Mouse (Mus musculus) olfactory bulb, adult 2 months (tissue): Measurements from ENCODE around the gene Proz. TPM values are rescaled to one million over a fixed set of nuclear protein-coding genes. Genes with fewer than 3 reads are reported as not detected.

Source experiments
- H3K27ac ChIP-seq: fragments of 200-500 bp; 2 replicates; pipeline ENCODE4 v1.5.1; 2012; ENCODE audit warnings: low read depth, low read length; ENCODE audit not compliant: insufficient read depth
- H3K4me1 ChIP-seq: fragments of 200-500 bp; 2 replicates; pipeline ENCODE4 v1.6.1; 2012; ENCODE audit warnings: low read length; ENCODE audit not compliant: control insufficient read depth, insufficient read depth
- H3K4me3 ChIP-seq: fragments of 200-500 bp; 2 replicates; pipeline ENCODE4 v1.5.1; 2012; ENCODE audit warnings: mild to moderate bottlenecking, low read depth, low read length, moderate library complexity; ENCODE audit not compliant: insufficient read depth
- CTCF ChIP-seq: fragments of 200-500 bp; IDR thresholded peaks from 2 replicates; pipeline ENCODE4 v1.5.1; 2012; ENCODE audit warnings: low read depth, mild to moderate bottlenecking, low read length, moderate library complexity; ENCODE audit not compliant: insufficient read depth
- POLR2A ChIP-seq: fragments of 200-500 bp; IDR thresholded peaks from 2 replicates; pipeline ENCODE4 v1.6.1; 2012; ENCODE audit warnings: mild to moderate bottlenecking, low read depth, low read length, moderate library complexity; ENCODE audit not compliant: insufficient read depth
- WGBS: fragments of 180-500 bp; shearing (Covaris S2); methylation state at CpG from one replicate; pipeline ENCODE4 v1.1.7; 2018; 5-methylcytosine and 5-hydroxymethylcytosine counted together
- polyA plus RNA-seq: library from polyadenylated mRNA; stranded (reverse); fragments of >200 nt; gene quantifications from 2 replicates; pipeline ENCODE4 v1.2.4, GENCODE M21; 2012; ENCODE audit warnings: low replicate concordance; ENCODE audit not compliant: missing spikeins, insufficient read depth, insufficient read length

The Proz gene
- polyA plus RNA-seq, 1 experiment: not detected

DNA sequence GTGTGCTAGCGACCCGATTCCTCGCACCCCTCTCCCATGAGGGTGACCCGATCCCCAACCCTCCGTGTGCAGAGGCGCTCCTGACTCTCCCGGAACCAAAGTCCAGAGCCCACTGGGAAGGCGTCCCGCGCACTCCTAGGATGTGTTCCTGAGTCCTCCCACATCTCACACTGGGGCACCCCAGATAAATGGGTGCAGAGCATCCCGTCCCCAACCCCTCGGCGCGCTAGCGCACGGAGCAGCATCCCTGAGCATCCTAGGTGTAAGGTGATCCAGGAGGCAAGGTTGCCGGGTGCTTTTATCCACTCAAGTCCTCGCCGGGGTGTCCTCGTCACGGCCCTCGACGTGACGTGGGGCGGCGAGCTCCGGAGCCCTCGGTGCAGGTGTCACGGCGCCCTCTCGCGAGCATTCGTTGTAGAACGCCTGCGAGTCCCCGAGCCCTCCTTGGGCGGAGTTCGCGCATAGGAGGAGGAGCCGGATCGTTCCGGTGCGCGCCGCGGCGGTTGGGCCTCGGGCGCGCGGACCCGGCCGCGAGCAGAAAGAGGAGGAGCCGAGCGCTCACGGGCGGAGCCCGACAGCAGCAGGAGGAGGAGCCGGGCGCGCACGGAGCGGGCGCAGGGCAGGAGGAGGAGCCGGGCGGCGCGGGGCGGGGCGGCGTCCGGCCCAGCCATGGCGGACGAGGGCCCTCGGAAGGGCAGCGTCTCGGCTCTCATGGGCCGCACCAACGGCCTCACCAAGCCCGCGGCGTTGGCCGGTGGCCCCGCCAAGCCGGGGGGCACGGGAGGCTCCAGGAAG is 44.6 kb downstream of the Proz start, which contains the start of the genes Pcid2 and Cul4a:
TSS of gene Pcid2 (minus strand) at position 373 of the 795 bp plus-strand sequence.
TSS of gene Cul4a (plus strand) at position 535 of the 795 bp plus-strand sequence.
- WGBS: under 1% methylated on average over 87 of the region's 87 CpGs
- TF ChIP-seq POLR2A: peak; percentile 50; the same call in 1 of the 2 replicates
- peak; percentile 49; the same call in 1 of the 2 replicates for TF ChIP-seq CTCF
- H3K4me1 ChIP-seq: peaks cover 2% of the 10 kb centered on the region; the same call in 1 of the 2 replicates
- peak within 1 kb of the TSS; percentile 95 for H3K27ac ChIP-seq
- peak within 1 kb of the TSS; percentile 78 for H3K4me3 ChIP-seq

DNA sequence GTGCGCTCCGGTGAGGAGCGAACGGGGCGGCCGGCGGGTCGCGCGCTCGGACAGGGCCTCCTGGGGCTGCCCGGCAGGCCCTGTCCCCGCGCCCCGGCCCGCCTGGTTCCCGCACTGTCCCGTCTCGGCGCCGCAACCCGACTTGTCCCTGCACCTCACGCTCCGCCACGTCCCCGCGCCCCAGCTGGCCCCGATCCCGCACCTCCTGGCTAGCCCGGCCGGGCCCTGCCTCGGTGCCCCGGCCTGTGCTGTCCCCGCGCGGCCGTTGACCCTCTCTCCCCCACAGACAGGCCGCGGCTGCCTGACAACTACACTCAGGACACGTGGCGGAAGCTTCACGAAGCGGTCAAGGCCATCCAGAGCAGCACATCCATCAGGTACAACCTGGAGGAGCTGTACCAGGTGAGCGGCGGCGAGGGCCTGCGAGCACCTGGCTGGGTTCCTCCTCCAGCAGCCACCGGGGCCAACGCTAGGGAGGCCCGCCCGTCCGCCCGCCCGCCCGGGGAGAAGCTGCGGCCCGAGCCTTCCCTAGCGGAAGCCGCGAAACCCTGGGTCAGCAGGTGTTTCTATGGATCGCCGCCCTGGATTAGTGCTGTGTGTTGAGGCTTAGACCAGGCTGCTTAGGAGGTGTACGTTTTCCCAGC is 45.3 kb downstream of the Proz start:
- peaks cover 2% of the 10 kb centered on the region; the same call in 1 of the 2 replicates for H3K4me1 ChIP-seq
- TF ChIP-seq CTCF (no peak), POLR2A (no peak; the same call in 1 of the 2 replicates)
- 1% methylated on average over 63 of the region's 63 CpGs for WGBS
- H3K27ac ChIP-seq: no peak overlapping the region; the same call in 1 of the 2 replicates
- H3K4me3 ChIP-seq: peak overlapping the region; percentile 78

DNA sequence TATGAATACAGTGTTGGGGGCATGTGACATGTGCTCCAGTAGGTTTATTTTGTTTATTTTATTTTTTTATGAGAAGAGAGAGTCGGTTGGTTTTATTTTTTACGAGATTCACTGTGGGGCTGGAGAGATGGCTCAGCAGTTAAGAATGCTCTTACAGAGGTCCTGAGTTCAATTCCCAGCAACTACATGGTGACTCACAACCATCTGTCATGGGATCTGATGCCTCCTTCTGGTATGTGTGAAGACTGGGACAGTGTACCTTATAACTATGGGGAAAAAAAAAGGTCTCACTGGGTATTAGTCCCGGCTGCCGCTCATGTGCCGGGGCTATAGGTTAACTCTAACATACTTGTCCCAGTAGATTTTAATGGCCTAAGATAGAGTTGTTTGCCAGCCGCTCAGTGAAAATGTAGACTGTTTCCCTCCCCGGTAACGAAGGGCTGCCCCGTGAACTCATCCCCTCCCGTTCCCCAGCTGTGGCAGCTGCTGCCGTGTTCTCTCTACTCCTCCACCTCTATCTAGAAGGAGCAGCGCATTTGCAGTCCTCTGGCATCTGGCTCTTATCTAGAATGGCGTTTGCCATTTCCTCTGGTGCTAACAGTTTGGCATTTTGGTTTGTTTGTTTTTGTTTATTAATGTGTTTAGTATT is 47.4 kb downstream of the Proz start:
- TF ChIP-seq CTCF: no peak
- TF ChIP-seq POLR2A: no peak
- Histone ChIP-seq H3K27ac (no peak overlapping the region), H3K4me1 (peaks cover 5% of the 10 kb centered on the region; the same call in 1 of the 2 replicates), H3K4me3 (no peak overlapping the region)
- 81% methylated on average over 13 of the region's 13 CpGs for WGBS

DNA sequence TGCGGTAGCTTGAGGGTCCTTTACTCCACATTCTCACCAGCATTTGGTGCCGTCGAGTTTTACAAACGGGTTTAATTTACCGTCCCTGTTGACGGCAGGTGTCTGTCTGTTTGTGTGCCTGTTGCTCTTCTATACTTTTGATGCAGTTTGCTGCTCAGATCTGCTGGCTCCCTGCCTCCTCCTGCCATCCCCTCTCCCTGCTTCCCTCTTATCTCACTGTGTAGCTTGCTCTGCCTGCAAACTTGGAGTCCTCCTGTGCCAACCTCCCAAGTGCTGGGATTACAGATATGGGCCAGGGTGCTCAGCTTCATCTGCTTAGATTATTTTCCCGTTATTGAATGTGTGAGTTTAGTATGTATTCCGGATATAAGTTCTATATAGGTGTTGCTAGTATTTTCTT is 48.3 kb downstream of the Proz start:
- Histone ChIP-seq H3K27ac (no peak overlapping the region), H3K4me3 (no peak overlapping the region), H3K4me1 (peaks cover 5% of the 10 kb centered on the region; the same call in 1 of the 2 replicates)
- WGBS: 88% methylated on average over 8 of the region's 8 CpGs
- TF ChIP-seq POLR2A (no peak), CTCF (no peak)

DNA sequence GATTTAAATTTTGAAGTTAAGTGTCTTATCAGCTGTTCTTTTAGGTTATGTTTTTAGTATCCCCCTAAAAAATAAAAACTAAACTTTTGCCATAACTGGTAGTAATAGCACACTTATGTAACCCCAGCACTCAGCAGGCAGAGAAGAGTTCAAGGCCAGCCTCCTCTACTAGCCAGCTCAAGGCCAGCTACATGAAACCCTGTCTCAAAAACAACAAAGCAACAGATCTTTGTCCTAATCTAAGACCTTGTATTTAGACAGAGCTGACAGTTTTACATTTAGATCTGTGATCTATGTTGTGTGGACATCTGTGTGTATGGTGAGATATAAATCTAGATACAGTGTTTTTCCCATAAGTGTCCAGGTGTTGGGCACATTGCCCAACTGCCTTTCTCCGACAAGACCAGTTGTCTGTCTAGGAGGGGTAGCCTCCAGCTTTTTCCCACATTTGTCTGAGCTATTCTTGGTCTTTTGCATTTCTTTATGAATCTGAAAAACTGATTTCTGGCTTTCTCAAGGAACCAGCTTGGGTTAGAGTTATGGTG is 48.8 kb downstream of the Proz start:
- Histone ChIP-seq H3K27ac (no peak overlapping the region), H3K4me3 (no peak overlapping the region), H3K4me1 (peaks cover 5% of the 10 kb centered on the region; the same call in 1 of the 2 replicates)
- 86% methylated on average over 1 of the region's 1 CpGs for WGBS
- TF ChIP-seq POLR2A (no peak), CTCF (no peak)

DNA sequence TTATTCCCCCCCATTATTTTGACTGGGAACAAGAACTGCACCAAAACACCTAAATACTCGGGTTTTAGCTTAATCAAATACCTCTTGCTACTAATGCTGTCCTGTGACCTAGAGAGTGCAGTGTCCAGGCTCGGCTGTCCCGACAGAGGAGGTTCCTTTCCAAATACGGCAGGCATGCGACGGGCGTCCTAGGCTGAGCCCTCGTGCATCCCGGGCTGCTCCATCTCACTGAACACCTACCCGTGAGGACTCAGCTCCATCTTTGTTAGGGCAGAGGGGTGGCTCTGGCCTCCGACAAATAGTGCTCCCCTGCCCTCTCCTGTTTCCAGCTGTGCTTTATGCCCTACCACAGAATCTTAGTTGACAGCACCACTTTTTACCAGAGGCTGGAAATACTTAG is 51.2 kb downstream of the Proz start:
- 85% methylated on average over 11 of the region's 11 CpGs for WGBS
- peaks cover 5% of the 10 kb centered on the region; the same call in 1 of the 2 replicates for H3K4me1 ChIP-seq
- no peak for TF ChIP-seq CTCF
- no peak for TF ChIP-seq POLR2A
- no peak overlapping the region for H3K27ac ChIP-seq
- H3K4me3 ChIP-seq: no peak overlapping the region

DNA sequence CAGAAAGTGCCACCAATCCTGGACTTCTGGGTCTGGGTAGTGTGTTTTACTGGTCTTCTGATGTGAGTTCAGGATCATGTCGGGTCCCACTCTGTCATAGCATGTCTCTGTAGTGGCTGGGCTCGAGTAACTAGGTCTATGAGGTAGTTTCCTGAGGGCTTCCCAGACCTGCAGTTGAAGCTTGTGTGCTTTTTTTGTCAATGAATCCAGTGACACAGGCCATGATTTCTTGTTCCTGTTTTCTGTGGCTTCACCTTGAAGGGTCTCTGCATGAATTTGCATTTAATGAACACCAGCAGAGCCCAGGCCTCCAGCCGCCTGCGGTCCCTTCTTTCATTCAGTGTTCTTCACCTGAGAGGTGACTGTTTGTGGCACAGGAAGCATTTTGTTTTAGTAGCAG is 52.5 kb downstream of the Proz start:
- 90% methylated on average over 4 of the region's 4 CpGs for WGBS
- Histone ChIP-seq H3K4me1 (peaks cover 5% of the 10 kb centered on the region; the same call in 1 of the 2 replicates), H3K4me3 (no peak overlapping the region), H3K27ac (no peak overlapping the region)
- TF ChIP-seq CTCF (no peak), POLR2A (no peak)

DNA sequence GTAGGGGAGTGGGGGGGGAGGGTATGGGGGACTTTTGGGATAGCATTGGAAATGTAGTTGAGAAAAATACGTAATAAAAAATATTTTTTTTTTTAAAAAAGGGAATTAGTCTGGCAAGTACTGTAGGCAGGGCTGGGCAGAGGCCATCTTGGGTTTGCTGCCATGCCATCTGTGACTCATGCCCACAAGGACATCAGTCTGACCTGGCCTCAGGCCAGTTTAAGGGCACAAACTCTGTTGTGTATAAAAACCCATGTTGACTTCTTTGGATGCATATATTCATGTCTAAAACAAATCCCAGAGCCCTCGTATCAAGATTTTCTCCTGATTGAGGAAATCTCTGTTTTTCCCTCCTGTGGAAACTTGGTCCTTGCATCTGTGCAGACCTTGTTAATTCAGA is 56.4 kb downstream of the Proz start:
- H3K4me1 ChIP-seq: no peaks in the 10 kb centered on the region
- no peak for TF ChIP-seq CTCF
- TF ChIP-seq POLR2A: no peak
- WGBS: 96% methylated on average over 2 of the region's 2 CpGs
- no peak overlapping the region for H3K27ac ChIP-seq
- no peak overlapping the region for H3K4me3 ChIP-seq
